Mouse (Mus musculus): ENCODE measurements at regions not wholly inside any gene's neighbourhood (a gene's known extent, or its start where the extent isn't known, plus 50 kb on each side); places are given as distances from the start of the nearest gene placed in this dataset.
A peak's percentile ranks its signal among the peaks of the same experiment; 100 is the strongest.

DNA sequence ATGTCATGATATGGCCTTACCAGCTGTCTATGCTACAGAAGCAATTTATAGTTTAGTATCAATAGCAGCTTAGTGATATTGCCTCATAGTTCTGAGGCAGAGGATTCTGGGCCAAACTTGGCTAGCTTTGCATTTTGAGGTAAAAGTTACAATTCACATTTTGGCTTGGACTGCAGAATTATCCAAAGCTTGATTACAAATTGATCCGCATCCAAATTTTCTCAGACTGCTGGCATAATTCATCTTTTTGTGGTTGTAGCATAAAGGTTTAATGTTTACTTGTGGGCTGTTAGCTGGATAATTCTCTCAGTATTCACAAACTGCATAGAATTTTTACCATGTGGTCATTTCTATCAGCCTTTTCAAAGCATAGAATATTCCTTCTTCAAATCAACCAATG, 589.9 kb upstream of the Pdcd1 start:
- DNase-seq (ENCODE audit: low read depth): no peak

DNA sequence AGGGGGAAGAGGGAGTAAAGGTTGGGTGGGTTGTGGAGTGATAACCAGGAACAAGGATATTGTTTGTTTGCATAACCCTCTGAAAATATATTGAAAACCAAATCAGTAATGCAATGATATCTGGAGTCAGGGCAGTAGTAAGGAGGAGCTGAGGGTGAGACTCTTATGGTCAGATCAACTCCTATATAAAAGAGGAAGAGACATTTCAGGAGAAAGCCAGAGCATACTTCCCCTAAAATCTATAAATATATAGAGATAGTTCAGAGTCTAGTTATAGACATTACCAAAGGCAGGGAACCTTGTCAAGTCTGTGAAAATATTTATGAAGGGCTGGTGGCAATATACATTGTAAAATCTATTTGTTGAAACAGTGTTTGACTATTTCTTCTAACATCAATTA, 605.9 kb upstream of the Pdcd1 start:
- DNase-seq (ENCODE audit: low read depth): no peak

- DNase-seq (ENCODE audit: low read depth): no peak
Measured at GRCm38 (mm10) chr1:94671641-94672040, 619.3 kb upstream of the Pdcd1 start.

DNA sequence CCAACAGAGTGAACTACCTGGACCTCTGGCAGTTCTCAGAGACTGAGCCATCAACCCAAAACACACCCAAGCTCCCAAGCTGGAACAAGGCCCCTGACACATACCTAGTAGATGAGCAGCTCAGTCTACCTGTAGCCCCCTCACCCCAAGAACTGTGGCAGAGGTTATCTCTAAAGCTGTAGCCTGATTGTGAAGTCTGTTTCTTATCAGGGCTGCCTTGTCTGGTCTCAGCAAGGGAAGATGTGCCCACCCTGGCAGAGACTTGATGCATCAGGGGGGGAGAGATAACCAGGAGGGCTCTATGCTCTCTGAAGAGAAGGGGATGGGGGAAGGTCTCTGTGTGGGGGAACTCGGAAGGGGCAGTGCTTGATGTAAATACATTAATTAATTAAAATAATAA, 612.9 kb upstream of the Fam174a start:
- no peak for DNase-seq (ENCODE audit: low read depth)

DNA sequence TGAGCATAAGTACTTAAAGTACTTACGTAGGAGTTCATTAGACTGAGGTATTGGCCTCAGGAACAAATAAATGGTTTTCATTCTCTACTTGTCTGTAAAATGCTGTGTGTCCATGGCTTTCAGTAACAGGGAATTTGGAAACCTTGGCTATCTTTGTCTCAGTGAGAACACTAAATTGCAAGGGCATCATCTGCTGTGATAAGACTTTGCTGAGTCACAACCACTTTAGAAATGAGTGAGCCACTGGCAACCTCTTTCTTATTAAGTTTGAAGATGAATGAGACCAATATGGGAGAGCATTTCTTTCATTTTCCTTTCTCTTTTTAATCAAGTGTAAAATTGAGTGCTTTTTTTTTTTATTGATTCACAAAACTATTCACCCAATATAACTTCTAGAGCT, 611.7 kb upstream of the Fam174a start:
- DNase-seq (ENCODE audit: low read depth): no peak

- DNase-seq (ENCODE audit: low read depth): peak; percentile 7
Measured at GRCm38 (mm10) chr1:94712812-94713211, 600.6 kb upstream of the Fam174a start.

DNA sequence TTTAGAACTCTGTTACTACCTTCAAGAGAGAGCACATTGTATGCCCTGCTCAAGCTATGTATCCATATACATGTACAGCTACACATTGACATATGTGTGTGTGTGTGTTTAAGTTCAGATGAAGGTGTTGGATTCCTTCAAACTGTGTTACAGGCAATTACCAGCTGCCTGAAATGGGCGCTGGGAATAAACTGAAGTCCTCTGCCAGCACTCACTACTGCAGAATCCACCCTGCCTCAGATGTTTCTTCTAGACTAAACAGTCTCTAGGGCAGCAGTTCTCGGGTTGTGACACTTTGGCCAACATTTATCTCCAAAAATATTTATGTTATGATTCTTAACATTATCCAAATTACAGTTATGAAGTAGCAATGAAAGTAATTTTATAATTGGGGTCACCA, 595.7 kb upstream of the Fam174a start:
- no peak for DNase-seq (ENCODE audit: low read depth)

DNA sequence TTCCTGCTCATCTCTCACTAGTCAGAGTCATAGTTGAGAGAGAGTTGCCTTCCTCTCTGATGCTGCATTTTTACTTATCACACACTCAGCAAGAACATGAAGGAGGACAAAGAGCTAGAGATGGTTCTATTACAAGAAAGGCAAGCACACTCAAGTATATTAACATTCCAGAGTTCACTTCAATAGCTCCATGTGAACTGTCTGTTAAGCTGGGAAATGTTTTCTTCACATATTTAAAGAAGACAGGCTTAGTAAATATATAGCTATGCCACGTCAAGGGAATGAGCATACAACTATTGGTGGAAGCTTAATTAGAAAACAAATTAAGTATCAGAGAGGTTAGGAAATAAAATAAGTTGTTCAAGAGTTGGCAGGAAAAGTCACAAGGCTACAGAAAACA, 559.9 kb upstream of the Fam174a start:
- DNase-seq (ENCODE audit: low read depth): no peak

GRCm38 (mm10) chr1:94789019-94789585, 524.3 kb upstream of the Fam174a start:
- DNase-seq (ENCODE audit: low read depth): no peak

- DNase-seq (ENCODE audit: low read depth): no peak
Measured at GRCm38 (mm10) chr1:94790604-94791003, 522.8 kb upstream of the Fam174a start.

GRCm38 (mm10) chr1:94791052-94791451, 522.4 kb upstream of the Fam174a start:
- DNase-seq (ENCODE audit: low read depth): no peak

- no peak for DNase-seq (ENCODE audit: low read depth)
Measured at GRCm38 (mm10) chr1:94796028-94796427, 517.4 kb upstream of the Fam174a start.

GRCm38 (mm10) chr1:94803722-94804121, 509.7 kb upstream of the Fam174a start:
- DNase-seq (ENCODE audit: low read depth): no peak

DNA sequence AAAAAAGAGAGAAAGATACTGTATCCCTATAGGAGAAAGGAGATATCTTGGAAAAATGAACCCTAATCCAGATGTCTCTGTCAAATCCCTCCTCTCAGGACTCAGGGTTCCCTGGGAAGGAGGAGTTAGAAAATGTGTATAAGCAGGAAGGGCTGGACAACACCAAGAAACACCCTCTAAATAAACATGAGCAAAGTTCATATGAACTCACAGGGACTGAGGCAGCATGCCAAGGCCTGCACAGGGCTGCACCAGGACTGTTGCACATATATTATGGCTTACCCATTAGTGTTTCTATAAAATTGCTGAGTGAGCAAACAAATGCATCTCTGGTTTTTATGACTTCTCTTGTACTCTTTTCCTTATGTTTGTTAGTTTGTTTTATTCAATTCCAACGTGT, 508.5 kb upstream of the Fam174a start:
- no peak for DNase-seq (ENCODE audit: low read depth)

- DNase-seq (ENCODE audit: low read depth): no peak
Measured at GRCm38 (mm10) chr1:94827628-94828027, 485.8 kb upstream of the Fam174a start.

- no peak for DNase-seq (ENCODE audit: low read depth)
Measured at GRCm38 (mm10) chr1:94835982-94836381, 477.4 kb upstream of the Fam174a start.

DNA sequence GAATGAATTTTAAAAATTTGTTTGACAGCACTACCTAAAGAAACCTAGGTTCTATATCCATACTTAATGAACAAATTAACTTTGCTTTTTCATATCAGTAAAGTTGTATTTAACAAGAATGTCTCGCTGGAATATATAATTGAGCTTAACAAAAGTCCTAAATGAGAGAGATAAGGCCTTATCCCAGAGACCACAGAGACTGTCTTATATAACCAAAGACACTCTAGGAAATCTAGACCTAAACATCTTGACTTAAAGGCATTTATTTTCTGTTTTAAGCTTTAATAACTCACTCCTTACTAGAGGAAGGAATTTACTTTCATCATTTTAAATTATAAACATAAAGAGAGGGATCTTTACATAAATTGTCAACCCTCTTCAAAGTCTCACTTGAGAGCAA, 461.9 kb upstream of the Fam174a start:
- no peak for DNase-seq (ENCODE audit: low read depth)

DNA sequence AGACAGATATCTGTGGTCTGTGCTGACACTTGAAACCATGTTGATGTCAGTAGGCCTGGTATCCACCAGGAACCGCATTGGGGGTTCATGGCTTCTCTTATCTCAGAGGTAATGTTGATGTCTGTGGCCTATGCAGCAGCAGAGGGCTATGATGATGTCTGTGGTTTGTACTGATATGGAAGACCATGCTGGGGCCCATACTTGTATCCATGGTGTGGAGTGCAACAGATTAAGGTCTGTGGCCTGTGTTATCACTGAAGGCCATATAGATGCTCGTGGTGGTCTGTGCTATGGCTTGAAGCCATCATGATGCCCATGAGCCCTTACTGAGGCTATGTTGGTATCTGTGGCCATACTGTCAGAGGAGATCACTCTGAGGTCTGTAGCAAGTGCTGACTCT, 455.0 kb upstream of the Fam174a start:
- DNase-seq (ENCODE audit: low read depth): no peak

- no peak for DNase-seq (ENCODE audit: low read depth)
Measured at GRCm38 (mm10) chr1:94868872-94869271, 444.6 kb upstream of the Fam174a start.

DNA sequence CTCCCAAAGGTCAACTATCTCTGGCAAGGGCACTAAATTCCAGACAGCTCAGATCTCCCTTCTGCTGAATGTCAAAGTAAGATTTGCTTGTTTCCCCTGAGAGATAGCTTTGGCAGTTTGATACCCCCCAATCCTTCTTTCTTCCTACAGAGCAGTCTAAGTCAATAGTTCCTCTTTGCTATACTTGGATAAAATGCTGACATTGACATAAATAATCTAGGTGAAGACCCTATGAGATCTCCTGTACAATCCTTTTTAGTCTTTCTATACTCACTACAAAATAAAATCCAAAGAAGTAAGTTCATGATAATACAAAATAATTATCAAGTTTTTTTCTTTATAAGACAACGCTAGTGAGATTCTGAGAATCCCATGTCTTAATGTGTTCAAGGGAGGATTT, 432.9 kb upstream of the Fam174a start:
- DNase-seq (ENCODE audit: low read depth): no peak

- no peak for DNase-seq (ENCODE audit: low read depth)
Measured at GRCm38 (mm10) chr1:94904982-94905507, 408.4 kb upstream of the Fam174a start.

- no peak for DNase-seq (ENCODE audit: low read depth)
Measured at GRCm38 (mm10) chr1:94910839-94911238, 402.6 kb upstream of the Fam174a start.

Data from NIH3T3 (cell line).